Mouse (Mus musculus): ENCODE data around the gene Irak4. TPM values are rescaled to one million over a fixed set of nuclear protein-coding genes. Genes with fewer than 3 reads are reported as not detected.

Irak4 gene
- 10 to 100 TPM in 1 of 2 experiments, 1 to 10 TPM in 1; 1.5 to 11.2 TPM for polyA plus RNA-seq (2012; fragmentation: generic; extraction: Trizol)

DNA sequence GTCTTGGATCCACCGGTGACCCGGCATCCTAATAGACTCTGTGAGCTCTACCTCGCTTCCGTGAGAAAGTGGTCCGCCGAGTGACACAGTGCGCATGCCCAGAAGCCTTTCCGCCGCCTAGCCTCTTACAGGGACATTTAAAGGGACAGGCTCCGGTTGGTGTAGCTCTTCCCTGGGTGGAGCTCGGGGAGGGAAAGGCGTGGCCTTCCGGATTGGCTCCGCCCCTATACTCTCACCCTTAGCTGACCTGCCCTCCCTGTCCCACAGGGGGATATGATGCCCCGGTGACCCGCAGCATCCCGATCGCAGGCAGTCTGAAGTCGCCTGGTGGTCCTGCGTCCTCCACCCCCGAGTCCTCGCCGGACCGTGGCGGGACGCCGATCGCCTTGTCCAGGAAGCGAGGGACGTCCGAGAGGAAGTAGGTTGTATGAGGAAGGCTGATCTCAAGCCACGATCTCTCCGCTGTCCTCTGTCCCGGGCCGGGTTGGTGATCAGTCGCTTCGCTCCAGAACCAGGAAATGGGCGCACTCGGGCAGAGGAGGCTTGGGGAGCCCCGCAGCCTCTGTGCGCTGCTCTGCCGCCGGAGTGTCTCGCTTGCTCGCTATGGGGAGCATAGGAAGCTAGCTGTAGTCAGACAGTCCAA is at the start of gene Irak4, which contains the start of gene Pus7l:
Gene Irak4, plus strand, starts transcription at position 235 of the 643 bp plus-strand sequence.
Gene Pus7l, minus strand, starts transcription at position 139 of the 643 bp plus-strand sequence.

DNA sequence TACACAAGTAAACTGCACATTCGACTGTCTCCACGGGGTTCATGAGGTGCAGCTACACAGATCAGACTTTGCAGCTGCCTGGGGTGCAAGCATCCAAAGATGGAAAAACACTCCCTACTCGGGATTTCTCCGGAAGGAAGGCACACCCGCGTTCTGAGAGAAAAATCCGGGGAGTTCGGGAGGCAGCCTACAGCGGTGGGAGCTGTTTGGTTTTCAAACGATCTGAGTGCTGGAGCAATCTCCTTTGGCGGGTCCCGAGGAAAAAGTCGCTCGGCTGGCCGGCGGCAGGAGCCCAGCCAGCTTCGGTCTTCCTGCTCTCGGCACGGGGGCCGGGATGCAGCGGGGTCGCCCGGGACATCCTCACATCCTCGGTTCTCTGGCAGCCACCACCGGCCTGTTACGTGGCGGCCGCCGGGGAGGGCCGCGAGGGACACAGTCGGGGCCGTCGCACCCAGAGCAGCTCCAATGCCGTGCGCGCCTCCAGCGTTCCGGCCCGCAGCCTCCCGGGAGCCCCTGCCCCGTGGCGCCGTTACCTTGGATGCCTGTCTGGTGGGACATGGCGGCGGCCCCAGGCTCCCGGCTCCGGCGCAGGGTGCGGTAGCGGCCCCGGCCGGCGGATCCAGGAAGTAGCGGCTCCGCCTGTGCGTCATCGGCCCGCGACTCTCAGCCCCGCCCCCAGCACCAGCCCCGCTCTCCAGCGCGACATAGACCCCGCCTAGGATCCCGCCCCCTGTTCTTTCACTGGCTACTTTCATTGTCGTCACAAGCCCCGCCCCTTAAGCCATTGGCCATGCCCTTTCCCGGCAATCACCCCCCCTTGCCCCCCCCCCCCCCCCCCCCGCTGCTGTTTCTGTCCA is 46.0 kb downstream of the Irak4 start, which contains the start of gene Twf1:
Gene Twf1, minus strand, starts transcription at position 671 of the 857 bp plus-strand sequence.

DNA sequence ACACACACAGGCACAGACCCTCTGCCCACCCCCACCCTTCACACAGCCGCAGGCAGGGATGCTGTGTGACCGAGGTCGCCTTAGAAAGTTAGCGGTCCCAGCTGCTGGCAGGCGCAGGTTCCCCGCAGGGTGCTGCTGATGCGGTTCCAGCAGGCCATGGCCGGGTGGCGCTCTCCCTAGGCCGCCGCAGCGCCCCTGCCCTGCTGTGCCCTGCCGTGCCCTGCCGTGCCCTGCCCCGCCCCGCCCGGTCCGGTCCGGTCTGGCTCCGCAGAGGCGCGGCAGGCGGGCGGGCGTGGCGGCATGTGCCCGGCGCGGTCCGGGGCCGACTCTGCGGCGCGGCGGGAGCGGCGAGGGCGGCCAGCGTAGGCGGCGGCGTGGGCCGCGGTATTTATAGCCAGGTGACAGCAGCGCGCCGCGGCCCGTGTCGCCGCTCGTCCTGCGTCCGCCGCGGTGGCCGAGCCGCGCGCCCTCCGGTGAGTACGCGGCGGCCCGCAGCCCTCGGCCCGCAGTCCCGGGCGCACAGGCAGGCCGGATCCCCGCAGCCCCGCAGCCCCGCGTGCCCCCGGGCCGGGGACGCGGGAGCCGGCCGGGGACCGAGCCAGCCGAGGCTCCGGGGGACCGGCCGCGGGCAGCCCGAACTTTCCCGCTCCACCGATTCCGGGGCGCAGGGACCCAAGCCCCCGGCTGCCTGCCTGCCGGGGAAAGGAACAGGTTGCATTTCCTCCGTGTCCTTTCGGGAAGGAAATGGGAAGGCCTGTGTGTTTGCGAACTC is 85.6 kb downstream of the Irak4 start, which contains the start of gene Tmem117:
Gene Tmem117, plus strand, starts transcription at position 403 of the 772 bp plus-strand sequence.

Other genes starting within 250 kb of the Irak4 start
- not detected for gene Adamts20, start 78.2 kb upstream of the Irak4 start, polyA plus RNA-seq (2012; fragmentation: generic; extraction: Trizol)
- gene Pus7l, start 96 bp upstream of the Irak4 start, polyA plus RNA-seq (2012; fragmentation: generic; extraction: Trizol): 1 to 10 TPM in 1 of 2 experiments, under 1 TPM in 1; 0.50 to 2.3 TPM
- 10 to 100 TPM in 1 of 2 experiments, 1 to 10 TPM in 1; 5.9 to 33.0 TPM for gene Twf1, start 46.2 kb downstream of the Irak4 start, polyA plus RNA-seq (2012; fragmentation: generic; extraction: Trizol)
- gene Tmem117, start 85.6 kb downstream of the Irak4 start, polyA plus RNA-seq (2012; fragmentation: generic; extraction: Trizol): 1 to 10 TPM in 1 of 2 experiments, under 1 TPM in 1; 0.15 to 1.8 TPM